Mouse (Mus musculus) urinary bladder, postnatal 14 days (tissue): ENCODE data around the gene Il33.

Experiments used
- DNase-seq: peaks from one replicate; pipeline ENCODE4 v3.0.0; 2021; ENCODE audit warnings: low spot score

The Il33 gene

DNA sequence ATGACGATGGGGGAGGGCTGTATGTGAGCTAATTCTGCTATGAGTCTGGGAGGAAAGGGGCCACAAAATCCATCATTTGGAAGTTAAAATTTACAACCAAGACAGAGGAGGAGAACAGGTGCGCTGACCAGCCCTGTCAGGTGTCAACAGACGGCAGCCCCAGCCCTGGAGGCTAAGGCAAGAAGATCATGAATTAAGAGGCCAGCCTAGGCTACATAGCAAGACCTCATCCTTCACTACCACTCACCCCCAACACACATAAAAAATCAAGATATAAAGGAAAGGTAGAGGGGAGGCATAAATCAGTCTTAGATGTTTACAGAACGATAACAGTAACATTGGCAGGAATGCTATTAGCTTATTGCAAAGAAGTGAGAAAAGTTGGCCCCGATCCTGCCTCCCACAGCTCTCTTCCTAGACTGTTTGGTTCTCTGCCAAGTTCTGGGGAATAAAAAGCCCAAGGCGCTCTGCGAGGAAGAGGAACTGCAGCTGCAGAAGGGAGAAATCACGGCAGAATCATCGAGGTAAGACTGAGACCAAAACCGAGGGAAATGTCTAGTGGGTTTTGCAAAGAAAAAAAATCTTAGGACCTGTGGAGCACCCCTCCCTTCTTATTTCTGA, at the start of gene Il33:
Gene Il33 (plus strand): TSS at position 477 of the 621 bp plus-strand sequence.
- peak; percentile 69 for DNase-seq

DNA sequence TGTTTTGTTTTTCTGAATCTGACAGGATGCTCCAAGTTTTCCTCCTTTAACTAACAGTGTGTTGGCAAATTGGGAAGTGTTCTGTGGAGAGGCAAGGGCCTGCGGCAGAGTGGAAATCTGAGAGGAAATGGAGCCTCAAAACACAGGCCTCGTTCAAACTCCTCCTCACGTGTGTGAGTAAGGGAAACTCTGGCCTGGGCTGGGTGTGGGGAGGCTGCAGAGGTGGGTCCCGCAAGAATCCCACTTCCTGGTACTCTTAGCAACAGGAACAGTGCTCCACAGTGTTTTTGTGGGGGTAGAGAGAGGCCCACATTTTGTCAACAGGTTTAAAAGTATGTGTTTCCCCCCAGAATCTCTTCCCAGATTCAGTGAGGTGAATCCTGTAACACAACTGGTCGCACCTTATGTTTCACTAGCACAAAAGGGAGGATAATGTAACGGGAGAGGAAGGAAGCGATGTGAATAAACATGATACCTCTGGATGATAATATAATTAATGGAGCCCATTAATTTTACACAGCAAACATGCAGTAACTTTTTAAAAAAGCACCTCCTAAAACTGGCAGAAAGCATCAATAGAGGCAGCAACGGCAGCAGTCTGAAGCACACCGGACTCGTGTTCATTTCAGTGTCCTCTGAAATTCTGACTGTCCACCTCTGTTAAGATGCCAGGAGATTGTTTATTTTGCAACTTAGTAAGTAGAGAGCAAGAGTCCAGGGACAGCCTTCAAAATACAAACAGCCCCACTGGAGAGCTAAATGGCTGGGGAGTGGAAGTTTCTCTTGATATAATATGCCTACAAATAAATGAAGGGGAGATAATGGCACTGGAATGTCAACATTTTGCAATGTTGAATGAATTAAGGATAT, 47.3 kb upstream of the Il33 start:
- DNase-seq: no peak

DNA sequence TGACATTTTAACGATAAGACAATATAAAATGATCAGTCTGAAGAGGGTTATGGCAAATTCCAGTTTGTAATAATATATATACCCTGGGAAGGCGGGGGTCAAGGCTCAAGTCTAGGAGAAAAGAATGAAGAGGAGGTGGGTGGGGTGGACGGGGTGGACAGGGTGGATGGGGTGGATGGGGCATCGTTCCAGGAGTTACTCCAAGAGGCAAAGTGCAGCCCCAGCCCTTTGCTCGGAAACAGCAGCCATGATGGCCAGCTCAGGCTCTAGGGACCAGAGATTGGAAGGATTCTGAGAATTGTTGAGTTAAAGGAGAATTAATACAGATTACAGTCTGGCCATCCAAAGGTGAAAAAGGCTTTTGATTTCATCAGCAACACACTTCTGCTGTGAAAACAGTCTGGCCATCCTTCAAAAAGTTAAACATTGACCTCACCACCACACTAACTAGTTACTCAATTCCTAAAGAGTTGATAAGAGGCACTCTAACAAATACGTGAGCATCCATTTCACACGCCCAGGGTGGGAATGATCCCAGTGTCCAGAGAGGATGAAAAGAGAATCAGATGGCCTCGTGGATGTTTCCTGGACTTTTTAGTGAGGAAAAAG, 45.9 kb upstream of the Il33 start:
- no peak for DNase-seq

DNA sequence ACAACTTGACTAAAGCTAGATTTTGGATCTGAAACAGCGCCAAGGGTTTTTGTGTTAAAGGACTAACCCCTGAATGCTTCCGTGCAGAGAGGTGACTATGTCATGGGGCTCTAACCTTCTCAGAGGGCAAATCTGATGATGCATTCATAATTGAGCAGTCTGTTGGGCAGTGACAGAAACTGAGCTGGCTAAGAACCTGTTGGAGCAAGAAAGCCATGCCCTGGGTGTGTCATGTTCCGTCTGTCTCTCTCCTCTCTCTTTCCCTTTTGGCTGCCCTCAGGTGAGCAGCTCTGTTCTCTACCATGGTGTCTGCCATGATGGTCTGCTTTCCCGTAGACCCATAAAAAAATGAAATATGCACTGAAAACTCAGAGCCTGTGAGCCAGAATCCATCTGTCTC, 44.0 kb upstream of the Il33 start:
- no peak for DNase-seq

DNA sequence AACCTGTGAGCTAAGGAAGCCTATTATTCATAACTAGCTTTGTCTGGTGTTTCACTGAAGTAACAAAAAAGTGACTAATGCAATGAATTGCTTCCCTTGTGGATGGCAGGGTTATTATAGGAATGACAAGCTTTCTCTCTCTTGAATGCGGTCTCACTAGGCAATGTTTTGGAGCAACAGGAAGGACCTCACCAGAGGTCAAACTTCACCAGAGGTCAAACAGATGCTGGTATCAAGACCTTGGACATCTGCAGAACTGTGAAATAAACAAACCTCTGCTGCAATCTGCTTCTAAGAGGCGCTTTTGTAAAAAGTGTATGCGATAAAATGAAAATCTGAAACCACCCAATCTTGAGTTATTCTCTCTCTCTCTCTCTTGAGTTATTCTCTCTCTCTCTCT, 42.2 kb upstream of the Il33 start:
- no peak for DNase-seq

DNA sequence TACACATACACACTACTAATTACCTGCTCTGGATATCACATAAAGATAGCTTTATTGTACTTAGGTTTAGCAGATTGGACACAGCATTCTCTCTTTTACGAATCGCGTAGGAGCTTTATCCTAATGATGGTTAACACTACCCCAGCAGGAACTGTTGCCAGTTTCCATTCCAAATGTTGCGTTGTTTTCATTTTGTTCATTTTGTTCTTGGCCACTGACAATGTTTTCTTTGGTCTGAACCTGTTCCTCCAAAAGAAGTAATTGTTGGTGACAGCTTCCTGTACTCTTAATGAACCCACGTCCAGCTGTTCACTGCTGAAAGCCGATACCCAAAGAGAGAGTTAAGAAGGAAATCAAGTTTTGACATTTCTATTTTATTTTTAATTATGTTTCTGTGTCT, 39.4 kb upstream of the Il33 start:
- no peak for DNase-seq

DNA sequence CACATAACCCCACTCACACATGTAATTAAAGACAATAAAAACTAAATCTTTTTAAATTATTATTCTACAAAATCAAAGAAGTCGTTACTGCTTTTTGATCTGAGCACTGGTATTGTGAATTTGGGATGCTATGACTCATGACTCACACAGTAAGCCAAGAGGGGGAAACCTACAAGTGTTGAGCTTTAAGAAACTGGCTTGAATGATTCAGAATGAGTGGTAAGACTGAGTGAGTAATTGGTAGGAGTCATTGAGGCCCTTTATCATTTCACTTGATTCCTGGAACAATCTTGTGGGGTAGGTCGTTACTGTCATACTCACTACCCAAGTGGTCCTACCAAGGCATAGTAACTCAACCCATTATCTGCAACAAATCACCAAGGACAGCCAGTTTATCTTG, 37.4 kb upstream of the Il33 start:
- DNase-seq: no peak

DNA sequence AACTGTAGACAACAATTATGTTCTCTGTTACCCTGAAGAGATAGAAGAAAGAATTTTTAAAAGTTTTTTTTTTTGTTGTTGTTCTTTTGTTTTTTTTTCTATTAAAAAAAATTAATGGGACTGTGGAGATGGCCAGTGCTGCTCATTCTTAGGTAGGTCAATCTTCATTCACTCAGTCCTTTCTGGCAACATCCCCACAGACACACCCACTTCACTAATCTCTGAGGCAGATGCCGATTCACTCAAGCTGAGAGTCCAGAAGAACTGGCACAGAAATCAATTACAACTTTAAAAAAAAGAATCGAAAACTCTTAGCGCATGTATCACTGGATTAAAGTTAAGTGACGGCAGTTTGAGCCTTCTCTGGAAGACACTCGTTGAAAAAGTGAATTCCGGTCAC, 36.0 kb upstream of the Il33 start:
- DNase-seq: no peak

DNA sequence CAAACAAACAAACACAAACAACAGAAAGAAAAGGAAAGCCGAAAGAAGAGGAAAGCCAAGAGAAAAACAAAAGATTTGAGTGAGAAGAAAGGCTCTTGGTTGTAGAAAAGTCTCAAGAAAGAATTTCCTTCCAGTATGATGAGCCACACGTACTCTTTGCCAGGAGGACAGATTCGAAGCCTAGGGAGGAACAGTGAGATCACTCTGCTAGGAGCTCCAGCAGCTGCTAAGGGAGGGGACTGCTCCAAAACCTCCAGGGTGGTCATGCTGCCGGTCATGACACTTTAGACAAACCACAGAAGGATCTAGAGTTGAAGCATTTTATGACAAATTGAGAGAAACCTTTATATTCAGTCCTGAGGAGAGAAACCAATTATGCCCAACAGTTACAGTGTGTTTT, 32.9 kb upstream of the Il33 start:
- peak; percentile 21 for DNase-seq

DNA sequence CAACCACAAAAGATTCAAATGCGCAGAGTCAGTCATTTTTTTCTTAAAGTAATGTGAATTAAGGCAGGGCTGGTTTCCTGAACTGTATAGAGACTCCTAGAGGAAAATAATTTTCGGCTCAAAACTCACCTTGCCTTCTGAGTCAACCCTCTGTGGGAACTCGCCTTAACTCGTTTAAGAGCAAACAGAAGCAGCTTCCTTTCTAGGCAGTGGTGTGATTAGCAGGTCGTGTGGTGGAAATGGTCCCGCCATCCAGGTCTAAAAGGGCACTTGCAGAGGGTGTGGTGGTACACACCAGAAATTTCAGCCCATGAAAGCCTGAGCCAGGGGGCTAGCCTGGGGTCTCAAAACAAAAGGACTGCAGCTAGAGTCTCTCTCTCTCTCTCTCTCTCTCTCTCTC, 32.1 kb upstream of the Il33 start:
- peak; percentile 39 for DNase-seq

DNA sequence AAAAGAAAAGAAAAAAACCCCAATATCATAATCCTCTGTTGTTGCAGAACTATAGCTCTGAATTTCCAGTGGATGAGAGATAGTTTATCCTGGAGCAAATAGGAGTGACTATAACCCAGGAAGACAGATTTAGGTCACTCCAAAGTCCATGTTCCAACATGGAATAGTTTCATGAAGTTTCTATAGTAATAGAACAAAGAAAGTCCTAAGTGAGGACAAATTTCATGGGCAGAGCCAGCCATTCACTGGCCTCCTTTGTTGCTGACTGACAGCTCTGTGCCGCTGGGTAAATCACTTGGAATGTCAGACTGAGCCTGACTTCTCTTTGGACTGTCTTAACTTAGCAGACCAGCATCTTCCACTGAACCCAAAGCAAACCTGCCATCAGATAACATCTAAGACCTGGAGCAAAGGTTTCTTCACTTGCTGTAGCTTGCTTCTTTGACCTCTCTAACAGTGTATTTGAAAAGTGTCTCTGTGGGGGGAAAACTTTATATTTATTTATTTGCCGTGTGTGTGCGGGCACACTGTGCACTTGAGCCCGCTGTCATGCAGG, 31.1 kb upstream of the Il33 start:
- no peak for DNase-seq

DNA sequence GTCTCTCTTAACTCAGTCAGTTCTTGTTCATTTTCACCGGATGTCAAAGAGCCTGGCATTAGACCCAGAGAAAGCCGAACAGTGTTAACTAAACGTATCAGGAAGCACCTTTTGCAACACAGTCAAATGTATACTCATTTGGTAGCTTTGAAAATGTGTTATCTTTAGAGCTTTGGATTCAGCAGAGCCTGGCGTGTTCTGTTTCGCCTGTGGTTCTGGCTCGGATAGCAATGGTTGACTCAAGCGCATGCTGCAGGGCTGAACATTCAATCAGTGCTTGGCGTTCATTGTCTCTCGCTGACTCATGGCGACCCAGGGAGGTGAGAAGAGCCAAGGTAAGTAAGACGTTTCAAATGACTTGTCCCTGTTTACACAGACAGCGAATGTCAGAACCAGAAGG, 30.5 kb upstream of the Il33 start:
- DNase-seq: peak; percentile 34

DNA sequence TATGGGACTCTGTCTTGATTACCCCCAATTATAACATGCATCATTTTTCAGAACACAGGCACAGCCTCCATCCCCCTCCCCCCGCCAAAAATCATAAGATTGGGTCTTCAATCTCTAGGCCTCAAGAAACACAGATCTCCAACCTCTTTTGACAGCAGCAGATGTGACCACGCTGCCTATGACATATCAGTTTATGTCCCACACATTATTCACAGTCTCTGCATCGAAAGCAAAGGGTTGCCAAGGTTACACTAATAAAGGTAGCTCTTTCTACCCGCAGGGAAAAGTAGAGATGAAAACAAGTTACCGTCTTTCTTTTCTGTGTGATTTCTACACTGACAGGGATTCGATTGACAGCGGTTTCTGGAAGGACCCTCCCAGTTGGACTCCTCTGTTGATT, 29.9 kb upstream of the Il33 start:
- no peak for DNase-seq

DNA sequence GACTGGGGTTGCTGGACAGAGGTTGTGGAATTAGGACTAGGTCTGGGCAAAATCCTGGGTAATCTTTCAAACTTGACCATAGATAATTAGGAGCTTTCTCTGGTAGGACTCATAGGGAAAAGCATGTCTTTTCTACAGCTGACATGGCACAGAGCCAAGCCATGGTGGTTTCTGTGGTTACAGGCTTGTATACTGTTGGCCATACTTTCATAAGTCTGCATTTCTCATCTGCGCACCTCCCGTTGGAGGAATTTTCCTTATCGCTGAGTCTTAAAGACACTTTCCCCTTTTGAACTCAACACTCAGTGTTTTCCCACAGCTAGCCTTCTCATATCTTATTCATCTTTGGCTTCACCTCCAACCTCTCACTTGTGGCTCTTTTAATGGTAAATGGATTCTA, 24.6 kb upstream of the Il33 start:
- peak; percentile 37 for DNase-seq

DNA sequence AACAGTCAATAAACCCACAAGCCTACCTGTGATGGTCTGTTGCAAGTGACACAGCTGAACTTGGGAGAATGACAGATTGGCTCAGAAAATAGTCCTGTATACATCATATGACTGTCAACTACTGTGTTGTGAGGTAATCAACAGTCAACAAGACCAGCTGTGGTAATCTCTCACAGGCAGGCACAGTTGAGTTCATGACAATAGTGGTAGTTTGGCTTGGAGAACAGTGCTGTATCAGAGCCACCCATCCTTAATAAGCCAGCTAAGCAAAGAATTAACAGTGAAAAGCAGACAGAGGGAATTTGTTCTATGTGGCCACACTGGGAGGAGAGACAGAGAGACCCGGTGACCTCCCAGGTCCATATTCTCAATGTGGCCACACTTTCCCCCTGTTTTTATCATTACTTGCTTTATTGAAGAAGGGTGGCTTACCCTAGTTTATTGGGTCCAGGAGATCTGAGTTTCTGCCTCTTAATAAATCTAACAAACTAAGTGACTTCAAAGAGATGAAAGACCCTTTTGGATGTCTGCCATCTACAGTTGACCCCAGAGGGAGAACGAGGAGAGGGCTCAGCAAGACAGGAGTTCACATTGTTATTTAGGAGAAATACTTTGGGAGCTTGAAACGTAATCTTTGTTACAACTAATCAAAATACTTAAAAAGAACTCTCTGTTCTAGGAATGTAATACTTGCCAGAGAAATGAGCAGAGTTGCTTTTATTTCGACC, 22.4 kb upstream of the Il33 start:
- DNase-seq: no peak

DNA sequence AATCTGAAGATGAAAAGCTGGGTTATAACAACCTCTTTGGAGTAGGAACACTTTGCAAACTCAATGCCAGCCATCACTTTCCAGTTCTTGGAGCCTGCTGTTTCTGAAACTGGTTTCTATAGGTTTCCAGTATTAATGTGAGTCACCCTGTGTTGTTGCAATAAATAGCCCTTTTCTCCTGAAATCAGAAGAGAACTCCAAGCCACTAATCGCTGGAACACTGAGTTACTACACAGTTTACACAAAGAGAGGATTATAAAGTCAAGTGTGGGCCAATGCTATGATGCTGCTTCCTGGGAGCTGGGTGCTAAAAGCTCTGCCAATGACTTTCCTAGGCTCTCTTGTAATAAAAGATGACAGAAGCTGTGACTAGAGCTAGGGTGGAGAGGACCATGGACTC, 19.0 kb upstream of the Il33 start:
- no peak for DNase-seq

DNA sequence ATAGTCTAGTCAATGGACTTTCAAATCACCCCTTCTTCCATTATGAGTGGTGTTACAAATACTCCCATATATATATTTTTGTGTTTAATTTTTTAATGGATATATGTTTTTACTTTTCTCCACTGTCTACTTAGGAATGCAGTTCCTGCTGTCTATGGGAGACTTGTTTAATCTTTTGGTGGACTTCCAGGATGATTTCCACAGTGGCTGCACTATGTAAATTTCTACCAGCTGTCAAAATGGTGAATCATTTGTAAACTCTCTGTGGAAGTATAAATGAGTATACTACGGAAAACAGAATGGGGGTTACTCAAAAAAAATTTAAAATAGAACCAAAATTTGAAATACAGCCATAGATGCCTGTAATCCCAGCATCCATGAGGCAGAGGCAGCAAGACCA, 15.7 kb upstream of the Il33 start:
- no peak for DNase-seq

DNA sequence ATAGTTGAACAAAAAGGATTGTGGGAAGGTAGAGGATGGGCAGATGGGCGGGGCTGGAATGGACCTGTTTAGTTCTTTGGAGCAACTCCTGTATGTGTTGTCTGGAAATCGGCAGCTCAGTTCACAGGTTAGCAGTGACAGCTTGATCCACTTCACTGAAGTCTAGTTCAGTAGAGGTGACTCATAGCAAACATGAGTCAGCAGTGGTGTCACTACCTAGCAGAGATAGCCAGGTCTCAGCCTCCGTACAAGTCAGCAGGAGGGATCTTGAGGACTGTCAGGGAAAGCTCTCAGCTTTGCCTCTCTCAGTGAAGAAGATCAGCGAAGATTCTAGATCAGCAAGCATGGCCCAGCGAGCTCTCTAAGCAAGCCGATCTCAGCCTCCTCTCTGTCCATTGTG, 13.0 kb upstream of the Il33 start:
- DNase-seq: no peak

DNA sequence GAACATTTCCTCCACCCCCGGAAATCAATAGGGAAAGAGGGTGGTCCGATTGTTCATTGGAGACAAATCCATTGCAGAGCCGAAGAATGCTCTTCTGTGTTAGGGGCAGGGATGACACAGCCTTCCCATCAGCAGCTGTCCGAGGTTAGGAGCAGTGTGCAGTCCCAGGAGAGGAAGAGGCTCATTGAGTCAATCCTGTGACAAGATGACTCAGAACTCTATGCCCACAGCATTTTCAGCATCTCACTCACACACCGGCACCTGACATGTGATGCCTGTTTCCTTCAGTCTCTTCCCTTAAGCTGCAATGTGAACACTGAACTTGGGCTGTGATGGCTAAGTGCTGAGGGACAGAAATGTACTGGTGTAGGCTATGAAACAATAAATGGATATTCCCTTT, 7.5 kb upstream of the Il33 start:
- no peak for DNase-seq

DNA sequence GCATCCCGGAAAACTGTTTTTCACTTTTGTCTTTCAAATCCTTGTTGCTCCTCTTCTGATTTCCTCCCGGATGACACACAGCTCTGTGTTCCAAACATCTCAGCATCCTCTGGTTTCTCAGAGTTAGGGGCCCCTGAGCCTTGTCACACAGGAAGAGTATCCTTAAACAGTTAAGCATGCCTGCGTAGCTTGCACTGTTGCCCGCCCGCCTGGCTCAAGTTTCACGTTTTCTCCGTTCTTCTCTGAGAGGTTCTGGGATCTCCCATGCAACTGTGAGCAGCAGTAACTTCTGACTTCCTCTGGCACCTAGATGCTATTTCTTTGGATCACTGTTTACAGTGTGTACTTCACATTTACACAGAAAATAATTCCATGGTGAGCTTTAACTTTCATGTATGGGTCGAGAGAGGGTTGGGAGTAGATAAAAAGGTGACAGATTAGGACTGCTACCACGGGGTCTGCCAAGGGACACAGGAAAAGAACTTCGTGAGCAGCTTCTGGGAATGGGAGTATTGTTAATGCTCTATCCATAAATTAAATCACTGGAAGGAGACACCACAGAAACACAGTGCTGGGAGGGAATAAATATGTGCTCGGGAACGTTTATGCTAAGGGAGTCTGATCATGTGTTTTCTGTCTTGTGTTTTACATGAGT, 1.3 kb downstream of the Il33 start:
- peak; percentile 52 for DNase-seq

DNA sequence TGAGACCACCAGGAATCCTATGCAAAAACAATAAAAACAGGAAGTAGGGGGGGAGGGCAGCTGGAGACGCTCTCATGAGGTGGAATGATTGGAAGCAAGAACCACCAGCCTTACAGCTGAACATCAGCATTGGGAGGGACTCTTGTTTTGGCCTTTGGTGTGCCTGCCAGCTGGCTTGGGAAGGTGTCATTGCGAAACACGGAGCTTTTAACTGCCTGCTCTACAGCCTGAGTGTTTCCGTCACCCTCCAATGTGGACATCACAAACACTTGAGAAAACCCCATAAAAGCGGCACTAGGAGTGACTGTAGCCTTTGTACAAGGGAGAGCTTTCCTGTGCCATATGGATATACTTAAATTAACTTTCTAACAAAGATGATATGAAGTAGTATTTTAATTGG, 5.4 kb downstream of the Il33 start:
- peak; percentile 82 for DNase-seq

DNA sequence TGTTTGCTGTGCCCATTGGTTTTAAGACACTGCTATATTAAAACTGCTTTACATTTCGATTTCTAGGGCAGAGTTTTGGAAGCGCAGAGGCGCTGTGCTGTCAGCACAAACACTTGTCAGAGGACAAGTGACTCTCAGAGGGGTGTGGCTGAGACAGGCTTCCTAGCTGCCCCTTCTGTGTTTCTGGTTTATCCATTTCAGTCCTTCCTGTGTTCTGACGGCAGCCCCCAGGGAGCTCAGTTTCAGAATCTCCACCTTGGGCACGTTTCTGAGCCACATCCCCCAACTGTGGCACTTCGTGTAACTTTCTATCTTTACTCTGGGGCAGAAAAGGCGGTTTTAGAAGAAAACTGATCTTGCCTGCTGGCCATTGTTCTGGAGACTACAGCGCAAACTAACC, 12.5 kb downstream of the Il33 start:
- no peak for DNase-seq
